Mouse (Mus musculus) neural tube, embryonic 14.5 days (tissue): Measurements from ENCODE around the gene Hyls1. TPM values are rescaled to one million over a fixed set of nuclear protein-coding genes. Genes with fewer than 3 reads are reported as not detected.
"Not testable (repeated sequence)": the region's sequence is repeated elsewhere in the genome, so short reads cannot be mapped to it uniquely, and the experiment has no call there.

Experiments
- ATAC-seq: fragments of 200-750 bp; cut with Nextera tagmentation; 2 replicates; pipeline ENCODE4 v1.8.0; 2017; ENCODE audit warnings: low read depth, mild to moderate bottlenecking, moderate TSS enrichment, moderate library complexity
- H3K27ac ChIP-seq: fragments of 300-500 bp; sonication (generic); 2 replicates; pipeline ENCODE4 v1.5.1; 2014; ENCODE audit warnings: low read depth, mild to moderate bottlenecking, control low read depth, low read length, moderate library complexity, mixed read lengths
- H3K27me3 ChIP-seq: fragments of 300-500 bp; sonication (generic); 2 replicates; pipeline ENCODE4 v1.6.1; 2014; ENCODE audit warnings: low read length; ENCODE audit not compliant: control insufficient read depth, insufficient read depth
- H3K36me3 ChIP-seq: fragments of 300-500 bp; sonication (generic); 2 replicates; pipeline ENCODE4 v1.6.1; 2014; ENCODE audit warnings: low read length, mixed read lengths; ENCODE audit not compliant: control insufficient read depth, insufficient read depth
- H3K4me1 ChIP-seq: fragments of 300-500 bp; sonication (generic); 2 replicates; pipeline ENCODE4 v1.6.1; 2014; ENCODE audit warnings: low read length; ENCODE audit not compliant: control insufficient read depth, insufficient read depth
- H3K4me2 ChIP-seq: fragments of 300-500 bp; sonication (generic); 2 replicates; pipeline ENCODE4 v1.6.1; 2014; ENCODE audit warnings: mild to moderate bottlenecking, low read depth, low read length, control low read depth
- H3K4me3 ChIP-seq: fragments of 300-500 bp; sonication (generic); 2 replicates; pipeline ENCODE4 v1.5.1; 2014; ENCODE audit warnings: low read depth, low read length, control low read depth, mixed read lengths
- H3K9ac ChIP-seq: fragments of 300-500 bp; sonication (generic); replicated peaks from 2 replicates; pipeline ENCODE4 v1.6.1; 2014; ENCODE audit warnings: low read depth, mild to moderate bottlenecking, control low read depth, low read length, mixed read lengths
- H3K9me3 ChIP-seq: fragments of 300-500 bp; sonication (generic); 2 replicates; pipeline ENCODE4 v1.6.1; 2016; ENCODE audit warnings: low read length; ENCODE audit not compliant: control insufficient read depth
- WGBS: fragments of 180-500 bp; shearing (Covaris S2); extraction: QIAGEN DNeasy Blood & Tissue Kit; methylation state at CpG from one replicate; pipeline ENCODE4 v1.1.7; 2014; 5-methylcytosine and 5-hydroxymethylcytosine counted together
- polyA plus RNA-seq: library from polyadenylated mRNA; unstranded; fragments of >200 nt; fragmentation: Nextera tagmentation; extraction: Ambion mirVana; gene quantifications from 2 replicates; pipeline ENCODE4 v1.2.1, GENCODE M21; 2014

Hyls1 gene
- 17.1 and 19.1 TPM in 2 replicates for polyA plus RNA-seq

- under 1% methylated on average over 85 of the region's 86 CpGs for WGBS
- H3K27ac ChIP-seq = peak within 1 kb of the TSS; percentile 85
These were observed at the start of gene Hyls1, which contains the start of gene Pate2 for GRCm38 (mm10) chr9:35569571-35570534. TSS of gene Hyls1 (minus strand) at chr9:35570398. TSS of gene Pate2 (plus strand) at chr9:35570284.

DNA sequence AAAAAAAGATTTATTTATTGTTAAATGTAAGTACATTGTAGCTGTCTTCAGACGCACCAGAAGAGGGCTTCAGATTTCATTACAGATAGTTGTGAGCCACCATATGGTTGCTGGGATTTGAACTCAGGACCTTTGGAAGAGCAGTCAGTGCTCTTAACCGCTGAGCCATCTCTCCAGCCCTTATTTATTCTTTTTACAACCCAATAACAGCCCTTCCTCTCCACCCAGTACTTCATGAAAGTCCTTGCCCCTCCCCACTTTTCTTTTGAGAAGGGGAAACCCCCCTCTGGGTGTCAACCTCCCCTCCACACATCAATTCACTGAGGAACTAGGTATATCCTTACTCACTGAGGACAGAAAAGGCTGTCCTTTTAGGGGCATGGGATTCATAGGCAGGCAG is 46.6 kb upstream of the Hyls1 start:
- H3K36me3 ChIP-seq, H3K9ac ChIP-seq, H3K4me3 ChIP-seq, ATAC-seq, H3K4me1 ChIP-seq, H3K9me3 ChIP-seq, H3K27me3 ChIP-seq, H3K4me2 ChIP-seq, H3K27ac ChIP-seq: not testable (repeated sequence)
- WGBS = 56% methylated on average over 2 of the region's 2 CpGs

More at GRCm38 (mm10) chr9:35569571-35570534, at the start of gene Hyls1, which contains the start of gene Pate2:
- ATAC-seq = peak; percentile 98
- no peaks in the 10 kb centered on the region for H3K9me3 ChIP-seq
- peak within 1 kb of the TSS; percentile 82 for H3K4me2 ChIP-seq
- H3K4me3 ChIP-seq = peak within 1 kb of the TSS; percentile 82
- H3K9ac ChIP-seq = peak within 1 kb of the TSS; percentile 71
- peaks cover 21% of the 10 kb centered on the region for H3K36me3 ChIP-seq
- peaks cover 8% of the 10 kb centered on the region for H3K4me1 ChIP-seq
- no peaks in the 10 kb centered on the region for H3K27me3 ChIP-seq

GRCm38 (mm10) chr9:35614005-35614404 is 43.8 kb upstream of the Hyls1 start:
- H3K4me1 ChIP-seq = no peaks in the 10 kb centered on the region
- ATAC-seq = no peak
- H3K9ac ChIP-seq = no peak overlapping the region
- H3K9me3 ChIP-seq = no peaks in the 10 kb centered on the region
- no peaks in the 10 kb centered on the region for H3K36me3 ChIP-seq
- H3K4me2 ChIP-seq = no peak overlapping the region
- H3K4me3 ChIP-seq = no peak overlapping the region
- 29% methylated on average over 2 of the region's 2 CpGs for WGBS
- H3K27me3 ChIP-seq = no peaks in the 10 kb centered on the region
- no peak overlapping the region for H3K27ac ChIP-seq

DNA sequence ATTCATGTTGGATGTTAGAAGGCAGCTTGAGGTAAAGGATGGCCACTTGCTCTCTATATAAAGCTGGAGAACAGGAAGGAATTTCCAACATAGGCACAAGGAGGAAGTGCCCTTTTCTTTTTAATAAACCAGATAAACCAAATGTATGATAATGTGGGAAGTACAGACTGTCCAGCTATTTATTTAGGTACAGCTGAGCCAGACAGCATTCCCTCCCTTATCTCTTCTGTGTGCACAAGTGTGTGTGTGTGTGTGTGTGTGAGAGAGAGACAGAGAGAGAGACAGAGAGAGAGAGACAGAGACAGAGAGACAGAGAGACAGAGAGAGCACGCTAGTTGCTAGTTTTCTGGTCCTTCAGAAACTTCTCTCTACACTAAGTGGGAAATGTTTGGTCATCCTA is 41.6 kb upstream of the Hyls1 start, which contains the start of gene Pate4:
TSS of gene Pate4 (minus strand) at position 101 of the 400 bp plus-strand sequence.
- ATAC-seq = no peak
- H3K27me3 ChIP-seq = no peaks in the 10 kb centered on the region
- no peaks in the 10 kb centered on the region for H3K9me3 ChIP-seq
- no peak within 1 kb of the TSS for H3K4me2 ChIP-seq
- no peak within 1 kb of the TSS for H3K4me3 ChIP-seq
- WGBS = 90% methylated on average over 1 of the region's 1 CpGs
- H3K27ac ChIP-seq = no peak within 1 kb of the TSS
- no peaks in the 10 kb centered on the region for H3K36me3 ChIP-seq
- no peaks in the 10 kb centered on the region for H3K4me1 ChIP-seq
- no peak within 1 kb of the TSS for H3K9ac ChIP-seq

GRCm38 (mm10) chr9:35607647-35608405 is 37.6 kb upstream of the Hyls1 start:
- Histone ChIP-seq H3K9ac (no peak overlapping the region), H3K4me3 (no peak overlapping the region), H3K9me3 (no peaks in the 10 kb centered on the region), H3K4me2 (no peak overlapping the region), H3K4me1 (no peaks in the 10 kb centered on the region), H3K27me3 (no peaks in the 10 kb centered on the region), H3K27ac (no peak overlapping the region), H3K36me3 (no peaks in the 10 kb centered on the region)
- 68% methylated on average over 8 of the region's 8 CpGs for WGBS
- no peak for ATAC-seq

DNA sequence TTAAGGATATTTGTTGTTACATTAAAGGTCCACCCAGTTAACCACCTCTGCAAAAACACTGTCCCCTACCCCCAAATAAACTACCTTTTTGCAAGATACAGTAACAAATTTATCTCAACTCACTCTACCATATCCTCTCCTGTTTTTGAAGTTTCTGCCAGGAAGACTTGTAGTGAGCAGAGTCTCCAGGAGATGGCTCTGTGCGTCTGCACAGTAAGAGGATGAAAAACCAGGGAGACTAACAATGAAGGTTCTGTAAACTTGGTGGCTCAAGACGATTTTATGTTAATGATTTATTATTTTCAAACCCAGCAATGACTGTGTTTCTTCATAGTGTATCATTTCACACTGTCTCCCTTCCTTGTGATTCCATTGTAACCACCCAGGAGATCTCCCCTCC is 22.7 kb upstream of the Hyls1 start:
- no peak overlapping the region for H3K27ac ChIP-seq
- no peaks in the 10 kb centered on the region for H3K36me3 ChIP-seq
- no peak overlapping the region for H3K9ac ChIP-seq
- WGBS = 19% methylated on average over 2 of the region's 2 CpGs
- no peak for ATAC-seq
- no peaks in the 10 kb centered on the region for H3K27me3 ChIP-seq
- no peaks in the 10 kb centered on the region for H3K9me3 ChIP-seq
- H3K4me3 ChIP-seq = no peak overlapping the region
- no peak overlapping the region for H3K4me2 ChIP-seq
- H3K4me1 ChIP-seq = no peaks in the 10 kb centered on the region

DNA sequence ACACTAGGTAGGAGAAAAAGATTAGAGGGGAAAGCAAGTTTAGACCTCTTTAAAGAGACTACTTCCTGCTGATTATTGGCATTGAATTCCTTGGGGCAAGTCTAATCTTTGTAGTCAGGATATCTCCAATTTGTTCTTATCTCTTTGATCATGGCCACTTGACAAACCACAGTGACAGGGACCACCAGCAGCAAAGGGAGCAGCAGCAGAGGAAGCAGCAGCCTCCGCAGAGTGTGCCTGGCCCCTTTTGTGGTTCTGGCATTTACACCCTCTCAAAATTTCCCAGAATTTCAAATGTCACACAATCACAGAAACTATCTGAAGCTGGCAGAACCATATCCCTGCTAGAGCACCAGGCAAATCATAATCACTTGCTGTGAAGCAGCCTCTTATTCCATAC is 17.5 kb upstream of the Hyls1 start:
- Histone ChIP-seq H3K4me1 (no peaks in the 10 kb centered on the region), H3K36me3 (no peaks in the 10 kb centered on the region), H3K9me3 (no peaks in the 10 kb centered on the region), H3K4me2 (no peak overlapping the region), H3K27me3 (no peaks in the 10 kb centered on the region), H3K27ac (no peak overlapping the region), H3K4me3 (no peak overlapping the region), H3K9ac (no peak overlapping the region)
- ATAC-seq = no peak
- WGBS = 84% methylated on average over 1 of the region's 1 CpGs

DNA sequence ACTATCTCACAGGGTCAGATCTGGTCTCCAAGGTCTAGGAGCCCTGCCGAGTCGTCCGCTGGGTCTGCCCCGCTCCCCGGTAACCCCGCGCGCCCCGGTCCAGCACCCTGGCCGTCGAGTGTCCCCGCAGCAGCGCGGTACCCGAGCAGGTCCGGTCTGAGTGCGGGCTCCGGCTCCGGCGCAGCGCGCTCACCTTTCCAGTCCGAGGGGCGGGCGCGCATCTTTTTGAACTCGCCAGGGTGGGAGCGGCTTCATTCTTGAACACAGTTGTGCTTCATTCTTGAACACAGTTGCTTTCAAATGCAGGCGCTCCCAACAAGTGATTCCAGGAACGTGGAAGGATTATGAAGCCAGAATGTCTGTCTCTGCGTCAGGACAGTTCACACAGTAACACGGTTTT is 4.2 kb upstream of the Hyls1 start:
- Histone ChIP-seq H3K4me2 (peak overlapping the region; percentile 49), H3K27ac (no peak overlapping the region), H3K9me3 (no peaks in the 10 kb centered on the region), H3K4me3 (peak overlapping the region; percentile 25; the same call in 1 of the 2 replicates), H3K9ac (no peak overlapping the region), H3K4me1 (peaks cover 2% of the 10 kb centered on the region; the same call in 1 of the 2 replicates), H3K27me3 (no peaks in the 10 kb centered on the region), H3K36me3 (no peaks in the 10 kb centered on the region)
- 4% methylated on average over 32 of the region's 32 CpGs for WGBS
- no peak for ATAC-seq
